Mouse (Mus musculus) embryonic facial prominence, embryonic 10.5 days (tissue): Measurements from ENCODE around the gene Gm20715. TPM values are rescaled to one million over a fixed set of nuclear protein-coding genes. Genes with fewer than 3 reads are reported as not detected.
A peak's percentile ranks its signal among the peaks of the same experiment; 100 is the strongest.
"Not testable (repeated sequence)": the region's sequence is repeated elsewhere in the genome, so short reads cannot be mapped to it uniquely, and the experiment has no call there.

ENCODE experiments used
- DNase-seq: peaks from one replicate; pipeline ENCODE4 v3.0.0-alpha.2; 2017; ENCODE audit warnings: low spot score
- H3K27ac ChIP-seq: fragments of 300-500 bp; sonication (generic); replicated peaks from 2 replicates; pipeline ENCODE4 v1.5.1; 2016; ENCODE audit warnings: mild to moderate bottlenecking
- H3K27me3 ChIP-seq: fragments of 300-500 bp; sonication (generic); replicated peaks from 2 replicates; pipeline ENCODE4 v1.6.1; 2016; ENCODE audit warnings: low read depth, mild to moderate bottlenecking; ENCODE audit not compliant: poor library complexity, severe bottlenecking
- H3K36me3 ChIP-seq: fragments of 300-500 bp; sonication (generic); replicated peaks from 2 replicates; pipeline ENCODE4 v1.6.1; 2016; ENCODE audit warnings: mild to moderate bottlenecking, moderate library complexity
- H3K4me1 ChIP-seq: fragments of 300-500 bp; sonication (generic); 2 replicates; pipeline ENCODE4 v1.6.1; 2016
- H3K4me3 ChIP-seq: fragments of 300-500 bp; sonication (generic); 2 replicates; pipeline ENCODE4 v1.5.1; 2016; ENCODE audit warnings: mild to moderate bottlenecking, moderate library complexity
- H3K9me3 ChIP-seq: fragments of 300-500 bp; sonication (generic); 2 replicates; pipeline ENCODE4 v1.6.1; 2016; ENCODE audit warnings: mild to moderate bottlenecking
- whole genome bisulfite sequencing: fragments of 180-500 bp; shearing (Covaris S2); methylation state at CpG from one replicate; pipeline ENCODE4 v1.1.7; 2016; 5-methylcytosine and 5-hydroxymethylcytosine counted together
- polyA plus RNA-seq: library from polyadenylated mRNA; unstranded; fragments of >200 nt; fragmentation: Nextera tagmentation; extraction: Ambion mirVana; gene quantifications from 2 replicates; pipeline ENCODE4 v1.2.1, GENCODE M21; 2016

Gene Gm20715
- not detected in 2 replicates for polyA plus RNA-seq

- no peak within 1 kb of the TSS for H3K4me3 ChIP-seq
- no peaks in the 10 kb centered on the region for H3K4me1 ChIP-seq
- WGBS = 3% methylated on average over 17 of the region's 17 CpGs
- H3K36me3 ChIP-seq = no peaks in the 10 kb centered on the region
- H3K27me3 ChIP-seq = no peaks in the 10 kb centered on the region
- no peak within 1 kb of the TSS for H3K27ac ChIP-seq
- peak; percentile 93 for DNase-seq
- no peaks in the 10 kb centered on the region for H3K9me3 ChIP-seq
These were observed at the start of gene Gm20715 for GRCm38 (mm10) chr7:6410043-6410442. Gene Gm20715, plus strand, starts transcription at chr7:6410277.

DNA sequence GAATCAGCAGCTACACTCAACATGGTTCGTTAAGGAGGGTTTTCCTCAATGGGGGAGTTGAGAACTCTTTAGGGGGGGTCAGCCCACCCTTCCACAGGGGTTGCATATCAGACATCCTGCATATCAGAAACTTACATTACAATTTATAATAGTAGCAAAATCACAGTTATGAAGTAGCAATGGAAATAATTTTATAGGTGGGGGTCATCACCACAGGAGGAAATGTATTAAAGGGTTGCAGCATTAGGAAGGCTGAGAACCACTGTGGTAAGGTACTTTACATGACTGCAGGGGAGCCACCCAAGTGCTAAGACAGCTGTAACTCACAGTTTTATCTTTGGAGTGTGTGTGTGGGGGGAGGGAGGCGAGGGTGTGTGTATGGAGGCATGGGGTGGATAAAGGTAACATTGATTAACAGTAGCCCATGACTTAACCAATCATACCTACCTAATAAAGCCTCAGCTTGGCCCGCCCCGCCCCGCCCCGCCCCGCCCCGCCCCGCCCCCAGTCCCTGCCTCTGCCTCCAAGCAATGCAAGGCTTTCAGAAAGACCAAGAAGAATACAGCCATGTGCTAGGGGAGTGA is 49.5 kb upstream of the Gm20715 start:
- DNase-seq = no peak
- Histone ChIP-seq H3K27me3 (no peaks in the 10 kb centered on the region), H3K27ac (no peak overlapping the region), H3K36me3 (no peaks in the 10 kb centered on the region), H3K9me3 (no peaks in the 10 kb centered on the region), H3K4me3 (no peak overlapping the region), H3K4me1 (peaks cover 12% of the 10 kb centered on the region)
- 11% methylated on average over 9 of the region's 9 CpGs for WGBS

DNA sequence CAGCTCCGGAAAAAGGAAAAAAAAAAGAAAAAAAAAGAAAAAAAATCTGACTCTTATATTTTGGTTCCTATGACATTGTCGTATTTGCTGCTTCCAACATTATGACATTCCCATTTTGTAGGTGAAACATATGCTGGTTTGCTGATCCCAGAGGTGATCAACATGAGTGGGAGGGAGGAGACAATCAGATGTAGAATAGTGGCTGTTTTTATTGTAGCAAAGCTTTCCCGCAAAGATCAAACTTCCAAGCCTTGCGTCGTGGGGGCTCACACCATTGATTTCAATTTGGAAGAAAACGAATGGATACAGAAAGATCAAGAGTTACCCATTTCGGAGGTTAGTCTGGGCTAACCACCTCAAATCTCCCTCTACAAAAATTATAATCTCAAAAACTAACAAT is 48.3 kb upstream of the Gm20715 start:
- no peaks in the 10 kb centered on the region for H3K27me3 ChIP-seq
- H3K4me1 ChIP-seq = peaks cover 12% of the 10 kb centered on the region
- 30% methylated on average over 7 of the region's 7 CpGs for WGBS
- peak overlapping the region; percentile 66 for H3K4me3 ChIP-seq
- no peaks in the 10 kb centered on the region for H3K9me3 ChIP-seq
- H3K36me3 ChIP-seq = no peaks in the 10 kb centered on the region
- peak overlapping the region; percentile 83 for H3K27ac ChIP-seq
- no peak for DNase-seq

- Histone ChIP-seq H3K4me1 (peaks cover 12% of the 10 kb centered on the region), H3K9me3 (no peaks in the 10 kb centered on the region), H3K27ac (peak overlapping the region; percentile 83), H3K27me3 (no peaks in the 10 kb centered on the region), H3K4me3 (peak overlapping the region; percentile 66), H3K36me3 (no peaks in the 10 kb centered on the region)
- peak; percentile 98 for DNase-seq
- WGBS = under 1% methylated on average over 38 of the region's 38 CpGs
These were observed 47.6 kb upstream of the Gm20715 start for GRCm38 (mm10) chr7:6362268-6363046.

GRCm38 (mm10) chr7:6363047-6363488 is 47.0 kb upstream of the Gm20715 start, which contains the start of gene Zfp78:
Gene Zfp78, plus strand, starts transcription at chr7:6363280.
- DNase-seq = peak; percentile 90
- H3K27ac ChIP-seq = peak within 1 kb of the TSS; percentile 83
- no peaks in the 10 kb centered on the region for H3K27me3 ChIP-seq
- H3K4me3 ChIP-seq = peak within 1 kb of the TSS; percentile 66
- WGBS = under 1% methylated on average over 23 of the region's 23 CpGs
- H3K36me3 ChIP-seq = no peaks in the 10 kb centered on the region
- H3K9me3 ChIP-seq = no peaks in the 10 kb centered on the region
- H3K4me1 ChIP-seq = peaks cover 12% of the 10 kb centered on the region

- H3K4me1 ChIP-seq = peaks cover 12% of the 10 kb centered on the region
- H3K4me3 ChIP-seq = no peak overlapping the region
- no peaks in the 10 kb centered on the region for H3K9me3 ChIP-seq
- no peaks in the 10 kb centered on the region for H3K27me3 ChIP-seq
- no peak overlapping the region for H3K27ac ChIP-seq
- 63% methylated on average over 1 of the region's 1 CpGs for WGBS
- no peaks in the 10 kb centered on the region for H3K36me3 ChIP-seq
- no peak for DNase-seq
These were observed 45.3 kb upstream of the Gm20715 start for GRCm38 (mm10) chr7:6364761-6365160.

DNA sequence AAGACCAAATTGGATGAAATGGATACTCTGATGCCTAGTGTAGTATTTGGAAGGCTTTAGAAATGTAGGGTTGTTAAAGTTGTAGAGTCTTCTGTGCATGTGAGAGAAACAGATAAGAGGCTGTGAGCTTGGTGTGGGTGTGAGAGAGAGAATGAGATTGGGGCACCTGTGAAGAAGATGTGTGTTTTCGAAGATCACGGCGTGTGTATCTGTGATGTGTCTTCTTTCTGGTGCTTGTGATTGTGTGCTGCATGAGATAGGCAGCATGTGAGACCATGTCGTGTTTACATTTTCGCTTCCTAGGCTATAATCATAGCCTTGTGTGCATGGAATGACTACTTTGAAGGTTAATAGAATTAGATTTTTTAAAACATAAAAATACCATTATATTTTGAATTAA is 42.9 kb upstream of the Gm20715 start:
- Histone ChIP-seq H3K27me3 (no peaks in the 10 kb centered on the region), H3K4me1 (peaks cover 7% of the 10 kb centered on the region), H3K9me3 (no peaks in the 10 kb centered on the region), H3K4me3 (no peak overlapping the region), H3K27ac (no peak overlapping the region), H3K36me3 (no peaks in the 10 kb centered on the region)
- WGBS = 96% methylated on average over 5 of the region's 5 CpGs
- DNase-seq = no peak

DNA sequence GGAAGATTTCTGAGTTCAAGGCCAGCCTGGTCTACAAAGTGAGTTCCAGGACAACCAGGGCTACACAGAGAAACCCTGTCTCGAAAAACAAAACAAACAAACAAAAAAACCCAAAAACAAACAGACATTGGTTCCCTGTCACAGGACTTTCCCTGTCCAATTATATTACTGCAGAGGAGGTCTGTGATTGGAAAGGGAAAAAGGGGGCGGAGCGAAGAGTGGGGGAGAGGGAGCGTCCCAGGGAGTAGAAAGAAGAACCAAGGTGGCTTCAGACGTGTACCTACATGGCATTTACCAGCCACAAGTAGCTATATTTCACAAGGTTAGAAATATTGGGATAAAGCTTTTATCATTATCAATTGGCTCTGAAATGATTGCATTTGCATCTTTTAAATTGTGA is 41.9 kb upstream of the Gm20715 start:
- not testable (repeated sequence) for H3K4me3 ChIP-seq, H3K9me3 ChIP-seq, H3K36me3 ChIP-seq, H3K4me1 ChIP-seq, DNase-seq, H3K27me3 ChIP-seq, H3K27ac ChIP-seq
- 83% methylated on average over 5 of the region's 5 CpGs for WGBS

GRCm38 (mm10) chr7:6369460-6369859 is 40.6 kb upstream of the Gm20715 start:
- 89% methylated on average over 3 of the region's 3 CpGs for WGBS

GRCm38 (mm10) chr7:6372993-6373392 is 37.1 kb upstream of the Gm20715 start:
- WGBS = 92% methylated on average over 3 of the region's 3 CpGs
- no peaks in the 10 kb centered on the region for H3K36me3 ChIP-seq
- no peak overlapping the region for H3K27ac ChIP-seq
- no peaks in the 10 kb centered on the region for H3K27me3 ChIP-seq
- no peaks in the 10 kb centered on the region for H3K9me3 ChIP-seq
- H3K4me3 ChIP-seq = no peak overlapping the region
- H3K4me1 ChIP-seq = no peaks in the 10 kb centered on the region
- no peak for DNase-seq

More at GRCm38 (mm10) chr7:6369460-6369859, 40.6 kb upstream of the Gm20715 start:
- Histone ChIP-seq H3K9me3 (no peaks in the 10 kb centered on the region), H3K36me3 (no peaks in the 10 kb centered on the region), H3K4me3 (no peak overlapping the region), H3K27ac (no peak overlapping the region), H3K27me3 (no peaks in the 10 kb centered on the region), H3K4me1 (no peaks in the 10 kb centered on the region)
- no peak for DNase-seq

GRCm38 (mm10) chr7:6378441-6378840 is 31.6 kb upstream of the Gm20715 start:
- Histone ChIP-seq H3K4me3 (no peak overlapping the region), H3K9me3 (no peaks in the 10 kb centered on the region), H3K27ac (no peak overlapping the region), H3K36me3 (no peaks in the 10 kb centered on the region), H3K4me1 (peaks cover 10% of the 10 kb centered on the region), H3K27me3 (no peaks in the 10 kb centered on the region)
- WGBS = 89% methylated on average over 8 of the region's 8 CpGs
- no peak for DNase-seq

DNA sequence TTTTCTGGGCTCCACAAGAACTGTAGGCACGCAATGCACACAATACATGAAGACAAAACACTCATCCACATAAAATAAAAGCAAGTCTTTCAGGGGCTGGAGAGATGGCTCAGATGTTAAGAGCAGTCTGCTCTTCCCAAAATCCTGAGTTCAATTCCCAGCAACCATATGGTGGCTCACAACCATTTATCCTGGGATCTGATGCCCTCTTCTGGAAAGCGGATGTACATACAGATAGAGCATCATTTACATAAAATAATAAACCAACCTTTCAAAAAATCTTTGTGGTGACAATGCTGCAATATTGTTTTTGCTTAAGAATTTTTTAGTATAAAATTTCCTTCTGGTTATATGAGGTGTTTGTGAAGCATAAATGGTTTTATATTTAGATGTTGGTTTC is 28.6 kb upstream of the Gm20715 start:
- 73% methylated on average over 2 of the region's 2 CpGs for WGBS
- Histone ChIP-seq H3K4me3 (no peak overlapping the region), H3K4me1 (peaks cover 15% of the 10 kb centered on the region), H3K36me3 (no peaks in the 10 kb centered on the region), H3K27me3 (no peaks in the 10 kb centered on the region), H3K27ac (no peak overlapping the region), H3K9me3 (no peaks in the 10 kb centered on the region)
- DNase-seq = no peak

DNA sequence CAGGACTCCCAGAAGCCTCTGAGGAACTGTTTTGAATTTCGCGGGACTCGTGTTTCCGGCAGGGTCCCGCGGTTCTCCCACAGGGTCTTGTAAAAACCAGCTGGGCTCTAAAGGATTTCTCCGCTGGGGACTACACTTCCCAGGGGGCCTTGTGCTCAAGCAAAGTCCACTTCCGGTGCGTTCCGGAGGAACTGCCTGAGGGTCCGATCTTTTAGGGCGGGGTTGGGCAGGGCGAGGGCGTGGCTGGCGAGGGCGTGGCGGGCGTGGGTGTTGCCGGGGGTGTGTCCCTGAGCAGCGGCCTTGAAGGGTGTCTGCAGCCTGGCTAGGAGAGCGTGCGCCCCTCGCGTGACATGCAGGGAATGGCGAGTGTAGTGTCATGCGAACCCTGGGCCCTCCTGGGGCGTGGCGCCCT is 27.0 kb upstream of the Gm20715 start, which contains the start of gene Zfp28:
Gene Zfp28 (plus strand): TSS at position 252 of the 412 bp plus-strand sequence.
- WGBS = 0% methylated on average over 28 of the region's 28 CpGs
- Histone ChIP-seq H3K9me3 (no peaks in the 10 kb centered on the region), H3K4me1 (peaks cover 15% of the 10 kb centered on the region), H3K36me3 (peaks cover 13% of the 10 kb centered on the region), H3K27ac (peak within 1 kb of the TSS; percentile 82), H3K4me3 (peak within 1 kb of the TSS; percentile 72), H3K27me3 (no peaks in the 10 kb centered on the region)
- peak; percentile 98 for DNase-seq
